Mouse (Mus musculus) stomach, embryonic 16.5 days (tissue): ENCODE measurements around the gene Naa25. TPM values are rescaled to one million over a fixed set of nuclear protein-coding genes. Genes with fewer than 3 reads are reported as not detected.

ENCODE experiments used
- ATAC-seq: fragments of 200-750 bp; cut with Nextera tagmentation; 2 replicates; pipeline ENCODE4 v1.8.0; 2017; ENCODE audit warnings: moderate number of reproducible peaks, moderate TSS enrichment; ENCODE audit not compliant: insufficient read depth, low FRiP score
- H3K27ac ChIP-seq: fragments of 300-500 bp; sonication (generic); 2 replicates; pipeline ENCODE4 v1.5.1; 2014; ENCODE audit warnings: low read length
- H3K27me3 ChIP-seq: fragments of 300-500 bp; sonication (generic); 2 replicates; pipeline ENCODE4 v1.6.1; 2014; ENCODE audit warnings: low read length, control low read depth, mixed read lengths; ENCODE audit not compliant: control insufficient read depth, insufficient read depth
- H3K36me3 ChIP-seq: fragments of 300-500 bp; sonication (generic); 2 replicates; pipeline ENCODE4 v1.6.1; 2014; ENCODE audit warnings: low read length; ENCODE audit not compliant: control insufficient read depth, insufficient read depth
- H3K4me1 ChIP-seq: fragments of 300-500 bp; sonication (generic); 2 replicates; pipeline ENCODE4 v1.6.1; 2014; ENCODE audit warnings: low read length, control low read depth, mixed read lengths; ENCODE audit not compliant: control insufficient read depth, insufficient read depth
- H3K4me2 ChIP-seq: fragments of 300-500 bp; sonication (generic); 2 replicates; pipeline ENCODE4 v1.6.1; 2014; ENCODE audit warnings: low read depth, low read length, mixed read lengths
- H3K4me3 ChIP-seq: fragments of 300-500 bp; sonication (generic); replicated peaks from 2 replicates; pipeline ENCODE4 v1.5.1; 2014; ENCODE audit warnings: mild to moderate bottlenecking, low read length
- H3K9ac ChIP-seq: fragments of 300-500 bp; sonication (generic); 2 replicates; pipeline ENCODE4 v1.6.1; 2014; ENCODE audit warnings: low read length
- H3K9me3 ChIP-seq: fragments of 300-500 bp; sonication (generic); replicated peaks from 2 replicates; pipeline ENCODE4 v1.6.1; 2016; ENCODE audit warnings: low read length, control low read depth; ENCODE audit not compliant: control insufficient read depth
- WGBS: fragments of 180-500 bp; shearing (Covaris S2); extraction: QIAGEN DNeasy Blood & Tissue Kit; methylation state at CpG from one replicate; pipeline ENCODE4 v1.1.7; 2014; 5-methylcytosine and 5-hydroxymethylcytosine counted together
- polyA plus RNA-seq: library from polyadenylated mRNA; unstranded; fragments of >200 nt; fragmentation: Nextera tagmentation; extraction: Ambion mirVana; gene quantifications from 2 replicates; pipeline ENCODE4 v1.2.1, GENCODE M21; 2015

The Naa25 gene
- polyA plus RNA-seq, 1 experiment from 2014 or later: 43.4 TPM

- Histone ChIP-seq H3K27me3 (no peaks in the 10 kb centered on the region), H3K36me3 (peaks cover 32% of the 10 kb centered on the region), H3K9me3 (no peaks in the 10 kb centered on the region), H3K4me1 (peaks cover 6% of the 10 kb centered on the region), H3K4me3 (no peak overlapping the region), H3K4me2 (no peak overlapping the region), H3K27ac (no peak overlapping the region), H3K9ac (no peak overlapping the region)
- ATAC-seq: no peak
- 89% methylated on average over 3 of the region's 3 CpGs for WGBS
These were observed 50.7 kb downstream of the Naa25 start for GRCm38 (mm10) chr5:121448450-121448849.

- H3K27me3 ChIP-seq: no peaks in the 10 kb centered on the region
- 63% methylated on average over 6 of the region's 6 CpGs for WGBS
- peaks cover 17% of the 10 kb centered on the region for H3K4me1 ChIP-seq
- H3K27ac ChIP-seq: no peak overlapping the region
- ATAC-seq: no peak
- no peaks in the 10 kb centered on the region for H3K9me3 ChIP-seq
- peaks cover 16% of the 10 kb centered on the region; the same call in 1 of the 2 replicates for H3K36me3 ChIP-seq
- no peak overlapping the region for H3K9ac ChIP-seq
- no peak overlapping the region for H3K4me2 ChIP-seq
- H3K4me3 ChIP-seq: no peak overlapping the region
These were observed 52.2 kb downstream of the Naa25 start for GRCm38 (mm10) chr5:121449976-121450375.

GRCm38 (mm10) chr5:121450476-121450875, 52.7 kb downstream of the Naa25 start:
- H3K4me1 ChIP-seq: peaks cover 17% of the 10 kb centered on the region
- H3K27ac ChIP-seq: no peak overlapping the region
- H3K36me3 ChIP-seq: peaks cover 12% of the 10 kb centered on the region; the same call in 1 of the 2 replicates
- peak overlapping the region; percentile 94; the same call in 1 of the 2 replicates for H3K4me2 ChIP-seq
- H3K27me3 ChIP-seq: no peaks in the 10 kb centered on the region
- H3K4me3 ChIP-seq: no peak overlapping the region
- no peak overlapping the region for H3K9ac ChIP-seq
- ATAC-seq: no peak
- 68% methylated on average over 9 of the region's 9 CpGs for WGBS
- H3K9me3 ChIP-seq: no peaks in the 10 kb centered on the region

GRCm38 (mm10) chr5:121451203-121451602, 53.5 kb downstream of the Naa25 start:
- no peaks in the 10 kb centered on the region for H3K27me3 ChIP-seq
- no peaks in the 10 kb centered on the region for H3K9me3 ChIP-seq
- H3K27ac ChIP-seq: peak overlapping the region; percentile 96
- peaks cover 7% of the 10 kb centered on the region; the same call in 1 of the 2 replicates for H3K36me3 ChIP-seq
- peak overlapping the region; percentile 94 for H3K4me2 ChIP-seq
- peak overlapping the region; percentile 81 for H3K4me3 ChIP-seq
- peaks cover 17% of the 10 kb centered on the region for H3K4me1 ChIP-seq
- peak overlapping the region; percentile 87 for H3K9ac ChIP-seq
- ATAC-seq: no peak
- 11% methylated on average over 8 of the region's 8 CpGs for WGBS

GRCm38 (mm10) chr5:121451644-121452025, 53.9 kb downstream of the Naa25 start, which contains the start of gene Tmem116:
Gene Tmem116, plus strand, starts transcription at chr5:121451893.
- no peaks in the 10 kb centered on the region for H3K9me3 ChIP-seq
- WGBS: under 1% methylated on average over 17 of the region's 17 CpGs
- peak within 1 kb of the TSS; percentile 94 for H3K4me2 ChIP-seq
- H3K27ac ChIP-seq: peak within 1 kb of the TSS; percentile 97
- H3K4me3 ChIP-seq: peak within 1 kb of the TSS; percentile 81
- H3K4me1 ChIP-seq: peaks cover 17% of the 10 kb centered on the region
- ATAC-seq: no peak
- 0 out of 2 replicates have a peak, but pooled peaks cover 7% of the 10 kb centered on the region for H3K36me3 ChIP-seq
- H3K27me3 ChIP-seq: no peaks in the 10 kb centered on the region
- peak within 1 kb of the TSS; percentile 98 for H3K9ac ChIP-seq

GRCm38 (mm10) chr5:121452026-121452869, 54.5 kb downstream of the Naa25 start, which contains the start of gene Erp29:
Gene Erp29, minus strand, starts transcription at chr5:121452506.
- H3K4me1 ChIP-seq: peaks cover 17% of the 10 kb centered on the region
- H3K4me2 ChIP-seq: peak within 1 kb of the TSS; percentile 94
- ATAC-seq: peak; percentile 95
- H3K27me3 ChIP-seq: no peaks in the 10 kb centered on the region
- WGBS: under 1% methylated on average over 95 of the region's 97 CpGs
- peak within 1 kb of the TSS; percentile 98 for H3K9ac ChIP-seq
- H3K4me3 ChIP-seq: peak within 1 kb of the TSS; percentile 81
- no peaks in the 10 kb centered on the region for H3K9me3 ChIP-seq
- peak within 1 kb of the TSS; percentile 97 for H3K27ac ChIP-seq
- 0 out of 2 replicates have a peak, but pooled peaks cover 7% of the 10 kb centered on the region for H3K36me3 ChIP-seq

- H3K36me3 ChIP-seq: 0 out of 2 replicates have a peak, but pooled peaks cover 7% of the 10 kb centered on the region
- no peak for ATAC-seq
- H3K9ac ChIP-seq: peak overlapping the region; percentile 98
- WGBS: 6% methylated on average over 9 of the region's 9 CpGs
- peaks cover 17% of the 10 kb centered on the region for H3K4me1 ChIP-seq
- H3K9me3 ChIP-seq: no peaks in the 10 kb centered on the region
- peak overlapping the region; percentile 81 for H3K4me3 ChIP-seq
- peak overlapping the region; percentile 74 for H3K4me2 ChIP-seq
- H3K27ac ChIP-seq: peak overlapping the region; percentile 97
- no peaks in the 10 kb centered on the region for H3K27me3 ChIP-seq
These were observed 55.2 kb downstream of the Naa25 start for GRCm38 (mm10) chr5:121452906-121453305.

- Histone ChIP-seq H3K4me1 (peaks cover 17% of the 10 kb centered on the region), H3K9ac (peak overlapping the region; percentile 98), H3K4me2 (peak overlapping the region; percentile 74), H3K9me3 (no peaks in the 10 kb centered on the region), H3K4me3 (no peak overlapping the region), H3K36me3 (0 out of 2 replicates have a peak, but pooled peaks cover under 1% of the 10 kb centered on the region), H3K27me3 (no peaks in the 10 kb centered on the region), H3K27ac (peak overlapping the region; percentile 97)
- ATAC-seq: no peak
- WGBS: 69% methylated on average over 13 of the region's 13 CpGs
These were observed 56.2 kb downstream of the Naa25 start for GRCm38 (mm10) chr5:121453743-121454502.

GRCm38 (mm10) chr5:121454503-121454782, 56.7 kb downstream of the Naa25 start:
- Histone ChIP-seq H3K4me2 (no peak overlapping the region), H3K4me1 (peaks cover 17% of the 10 kb centered on the region), H3K27me3 (no peaks in the 10 kb centered on the region), H3K36me3 (no peaks in the 10 kb centered on the region), H3K4me3 (no peak overlapping the region), H3K9me3 (no peaks in the 10 kb centered on the region), H3K27ac (peak overlapping the region; percentile 97), H3K9ac (0 out of 2 replicates have a peak overlapping the region, but pooled peaks have one; percentile 10)
- 65% methylated on average over 3 of the region's 3 CpGs for WGBS
- no peak for ATAC-seq
